Mouse (Mus musculus) embryonic facial prominence, embryonic 14.5 days (tissue): Measurements from ENCODE around the gene Plxna2. TPM values are rescaled to one million over a fixed set of nuclear protein-coding genes. Genes with fewer than 3 reads are reported as not detected.

ENCODE experiments used
- ATAC-seq: fragments of 200-750 bp; cut with Nextera tagmentation; 2 replicates; pipeline ENCODE4 v1.8.0; 2017; ENCODE audit warnings: low read depth, moderate number of reproducible peaks, moderate TSS enrichment
- DNase-seq: peaks from one replicate; pipeline ENCODE4 v3.0.0-alpha.2; 2015; ENCODE audit warnings: low spot score
- H3K27ac ChIP-seq: fragments of 300-500 bp; sonication (generic); replicated peaks from 2 replicates; pipeline ENCODE4 v1.5.1; 2014; ENCODE audit warnings: low read depth, mild to moderate bottlenecking, low read length, moderate library complexity
- H3K27me3 ChIP-seq: fragments of 300-500 bp; sonication (generic); replicated peaks from 2 replicates; pipeline ENCODE4 v1.6.1; 2014; ENCODE audit warnings: low read length; ENCODE audit not compliant: control insufficient read depth, insufficient read depth
- H3K36me3 ChIP-seq: fragments of 300-500 bp; sonication (generic); 2 replicates; pipeline ENCODE4 v1.6.1; 2014; ENCODE audit warnings: low read length, mixed read lengths; ENCODE audit not compliant: control insufficient read depth, insufficient read depth
- H3K4me1 ChIP-seq: fragments of 300-500 bp; sonication (generic); 2 replicates; pipeline ENCODE4 v1.6.1; 2014; ENCODE audit warnings: antibody characterized with exemption, low read length; ENCODE audit not compliant: control insufficient read depth, insufficient read depth
- H3K4me2 ChIP-seq: fragments of 300-500 bp; sonication (generic); 2 replicates; pipeline ENCODE4 v1.6.1; 2014; ENCODE audit warnings: low read depth, mild to moderate bottlenecking, low read length, moderate library complexity, mixed read lengths
- H3K4me3 ChIP-seq: fragments of 300-500 bp; sonication (generic); 2 replicates; pipeline ENCODE4 v1.5.1; 2014; ENCODE audit warnings: low read depth, mild to moderate bottlenecking, low read length
- H3K9ac ChIP-seq: fragments of 300-500 bp; sonication (generic); 2 replicates; pipeline ENCODE4 v1.6.1; 2014; ENCODE audit warnings: low read depth, mild to moderate bottlenecking, low read length, moderate library complexity, mixed read lengths
- H3K9me3 ChIP-seq: fragments of 300-500 bp; sonication (generic); 2 replicates; pipeline ENCODE4 v1.6.1; 2016; ENCODE audit warnings: low read length; ENCODE audit not compliant: control insufficient read depth
- WGBS: fragments of 180-500 bp; shearing (Covaris S2); extraction: QIAGEN DNeasy Blood & Tissue Kit; methylation state at CpG from one replicate; pipeline ENCODE4 v1.1.7; 2014; 5-methylcytosine and 5-hydroxymethylcytosine counted together
- polyA plus RNA-seq: library from polyadenylated mRNA; unstranded; fragments of >200 nt; fragmentation: Nextera tagmentation; extraction: Ambion mirVana; gene quantifications from 2 replicates; pipeline ENCODE4 v1.2.1, GENCODE M21; 2014

The Plxna2 gene
- polyA plus RNA-seq, 1 experiment from 2014 or later: 12.8 TPM

- H3K4me1 ChIP-seq: no peaks in the 10 kb centered on the region
- DNase-seq: no peak
- ATAC-seq: no peak
- no peak overlapping the region for H3K4me2 ChIP-seq
- H3K27me3 ChIP-seq: no peaks in the 10 kb centered on the region
- no peak overlapping the region for H3K27ac ChIP-seq
- WGBS: 66% methylated on average over 3 of the region's 3 CpGs
- no peaks in the 10 kb centered on the region for H3K9me3 ChIP-seq
- no peak overlapping the region for H3K9ac ChIP-seq
- H3K4me3 ChIP-seq: no peak overlapping the region
- peaks cover 70% of the 10 kb centered on the region for H3K36me3 ChIP-seq
These were observed 177.3 kb downstream of the Plxna2 start for GRCm38 (mm10) chr1:194795316-194795715.

GRCm38 (mm10) chr1:194797843-194798242 lies 179.8 kb downstream of the Plxna2 start:
- no peak overlapping the region for H3K9ac ChIP-seq
- H3K9me3 ChIP-seq: no peaks in the 10 kb centered on the region
- H3K27me3 ChIP-seq: no peaks in the 10 kb centered on the region
- DNase-seq (no peak), ATAC-seq (no peak)
- peaks cover 72% of the 10 kb centered on the region for H3K36me3 ChIP-seq
- no peak overlapping the region for H3K27ac ChIP-seq
- 91% methylated on average over 1 of the region's 1 CpGs for WGBS
- no peak overlapping the region for H3K4me2 ChIP-seq
- H3K4me1 ChIP-seq: no peaks in the 10 kb centered on the region
- H3K4me3 ChIP-seq: no peak overlapping the region

- no peak for ATAC-seq
- Histone ChIP-seq H3K9me3 (no peaks in the 10 kb centered on the region), H3K4me1 (no peaks in the 10 kb centered on the region), H3K27ac (no peak overlapping the region), H3K9ac (no peak overlapping the region), H3K36me3 (peaks cover 70% of the 10 kb centered on the region), H3K4me2 (no peak overlapping the region), H3K27me3 (no peaks in the 10 kb centered on the region), H3K4me3 (no peak overlapping the region)
- no peak for DNase-seq
These were observed 180.5 kb downstream of the Plxna2 start for GRCm38 (mm10) chr1:194798511-194798910.

GRCm38 (mm10) chr1:194808261-194808660 lies 190.2 kb downstream of the Plxna2 start:
- ATAC-seq (peak; percentile 83; the same call in 1 of the 2 replicates), DNase-seq (peak; percentile 67)
- Histone ChIP-seq H3K27ac (no peak overlapping the region), H3K4me1 (no peaks in the 10 kb centered on the region), H3K27me3 (no peaks in the 10 kb centered on the region), H3K36me3 (peaks cover 36% of the 10 kb centered on the region), H3K4me2 (no peak overlapping the region), H3K4me3 (no peak overlapping the region), H3K9me3 (no peaks in the 10 kb centered on the region), H3K9ac (no peak overlapping the region)

DNA sequence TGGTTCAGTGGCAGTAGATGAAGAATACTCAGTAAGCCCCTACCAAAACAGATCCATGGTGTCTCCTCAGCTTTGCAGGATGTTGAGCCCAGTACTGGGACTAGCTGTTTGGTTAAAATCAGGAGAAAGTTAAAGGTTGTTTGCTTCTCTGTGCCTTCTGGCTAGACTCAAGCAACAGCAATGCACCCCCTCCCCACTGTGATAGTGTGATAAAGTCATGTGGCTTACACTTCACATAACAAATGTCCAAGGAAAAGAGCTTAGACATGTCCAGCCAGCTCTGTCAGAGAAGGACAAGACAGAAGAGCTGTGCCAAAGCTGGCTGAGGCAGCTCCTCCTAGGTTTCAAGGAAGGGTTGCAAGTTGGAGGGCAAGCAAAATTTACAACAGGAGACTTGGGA lies 190.7 kb downstream of the Plxna2 start:
- Histone ChIP-seq H3K4me3 (no peak overlapping the region), H3K27me3 (no peaks in the 10 kb centered on the region), H3K4me1 (no peaks in the 10 kb centered on the region), H3K9me3 (no peaks in the 10 kb centered on the region), H3K27ac (no peak overlapping the region), H3K4me2 (no peak overlapping the region), H3K9ac (no peak overlapping the region), H3K36me3 (peaks cover 36% of the 10 kb centered on the region)
- ATAC-seq: no peak
- DNase-seq: no peak

GRCm38 (mm10) chr1:194809600-194809999 lies 191.6 kb downstream of the Plxna2 start:
- H3K4me1 ChIP-seq: no peaks in the 10 kb centered on the region
- no peak overlapping the region for H3K4me2 ChIP-seq
- peaks cover 36% of the 10 kb centered on the region for H3K36me3 ChIP-seq
- H3K9me3 ChIP-seq: no peaks in the 10 kb centered on the region
- no peak overlapping the region for H3K9ac ChIP-seq
- H3K27ac ChIP-seq: no peak overlapping the region
- no peaks in the 10 kb centered on the region for H3K27me3 ChIP-seq
- ATAC-seq: no peak
- no peak overlapping the region for H3K4me3 ChIP-seq
- no peak for DNase-seq

- no peak overlapping the region for H3K27ac ChIP-seq
- H3K9ac ChIP-seq: no peak overlapping the region
- H3K36me3 ChIP-seq: peaks cover 16% of the 10 kb centered on the region
- no peak for ATAC-seq
- H3K4me2 ChIP-seq: no peak overlapping the region
- WGBS: 82% methylated on average over 5 of the region's 5 CpGs
- no peaks in the 10 kb centered on the region for H3K9me3 ChIP-seq
- no peaks in the 10 kb centered on the region for H3K4me1 ChIP-seq
- no peak for DNase-seq
- no peak overlapping the region for H3K4me3 ChIP-seq
- no peaks in the 10 kb centered on the region for H3K27me3 ChIP-seq
These were observed 196.2 kb downstream of the Plxna2 start for GRCm38 (mm10) chr1:194814187-194814586.

- H3K36me3 ChIP-seq: peaks cover 10% of the 10 kb centered on the region
- no peak for ATAC-seq
- H3K9me3 ChIP-seq: no peaks in the 10 kb centered on the region
- H3K4me1 ChIP-seq: no peaks in the 10 kb centered on the region
- no peak overlapping the region for H3K4me3 ChIP-seq
- WGBS: 72% methylated on average over 1 of the region's 1 CpGs
- H3K9ac ChIP-seq: no peak overlapping the region
- DNase-seq: no peak
- no peak overlapping the region for H3K27ac ChIP-seq
- no peak overlapping the region for H3K4me2 ChIP-seq
- no peaks in the 10 kb centered on the region for H3K27me3 ChIP-seq
These were observed 197.5 kb downstream of the Plxna2 start for GRCm38 (mm10) chr1:194815547-194815946.

DNA sequence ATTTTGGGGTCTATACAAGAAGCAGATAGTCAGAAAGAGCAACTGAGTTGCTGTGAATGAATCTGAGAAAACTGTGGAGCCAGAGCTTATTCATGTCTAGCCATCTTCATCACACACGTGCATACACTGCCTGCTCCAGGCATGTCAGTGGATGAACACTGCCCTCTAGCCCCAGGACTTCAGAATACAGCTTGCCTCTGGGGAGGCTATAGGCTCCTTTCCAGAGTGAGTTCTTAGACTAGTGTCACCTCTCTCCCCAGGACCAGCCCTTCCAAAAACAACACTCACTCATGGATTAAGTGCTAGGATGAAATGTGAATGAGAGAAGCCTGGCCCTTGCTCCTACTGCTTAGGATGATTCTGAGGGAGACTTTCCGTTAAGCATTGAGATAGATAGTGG lies 198.9 kb downstream of the Plxna2 start:
- WGBS: 32% methylated on average over 2 of the region's 2 CpGs
- DNase-seq (peak; percentile 86), ATAC-seq (peak; percentile 91)
- H3K9ac ChIP-seq: no peak overlapping the region
- H3K36me3 ChIP-seq: peaks cover 4% of the 10 kb centered on the region; the same call in 1 of the 2 replicates
- H3K4me3 ChIP-seq: no peak overlapping the region
- H3K4me2 ChIP-seq: no peak overlapping the region
- no peaks in the 10 kb centered on the region for H3K9me3 ChIP-seq
- no peaks in the 10 kb centered on the region for H3K4me1 ChIP-seq
- H3K27ac ChIP-seq: no peak overlapping the region
- H3K27me3 ChIP-seq: no peaks in the 10 kb centered on the region
